Mouse (Mus musculus): ENCODE results near the gene Gm4792.

DNA sequence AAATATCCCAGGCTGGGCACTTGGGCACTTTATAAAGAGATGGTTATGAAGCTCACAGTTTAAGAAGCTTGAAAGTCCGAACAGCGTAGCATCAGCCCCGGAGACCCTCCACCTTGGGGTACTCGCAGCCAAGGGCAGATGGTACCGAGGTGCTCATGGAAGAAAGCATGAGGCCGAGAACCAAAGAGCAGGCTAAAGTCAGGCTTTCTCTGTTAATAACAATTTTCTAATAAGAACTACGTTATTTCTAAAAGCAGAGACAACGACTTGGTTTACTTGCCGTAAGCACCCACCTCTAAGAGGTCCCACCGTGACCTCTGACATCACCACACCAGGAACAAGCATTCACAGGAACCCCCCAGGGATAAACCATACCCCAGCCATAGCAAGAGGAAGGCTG lies 49.5 kb upstream of the Gm4792 start:
- TF ChIP-seq EP300 (optimal IDR thresholded peaks at IDR 0.05) (no peak), CTCF (IDR thresholded peaks at IDR 0.05; ENCODE audit: low read depth) (no peak)

Measured in stomach, postnatal 0 days (tissue).